Mouse (Mus musculus): ENCODE measurements around the gene Xylt1.

- TF ChIP-seq CTCF (IDR thresholded peaks at IDR 0.05; ENCODE audit: low read depth, low read length) (no peak), POLR2A (IDR thresholded peaks at IDR 0.05; ENCODE audit: borderline replicate concordance, low read depth, low read length) (no peak)
Measured at GRCm38 (mm10) chr7:117414341-117415008, 33.7 kb downstream of the Xylt1 start.

All from bone marrow macrophage, adult 2 months (primary cell).